Mouse (Mus musculus) lung, postnatal 0 days (tissue): ENCODE results near the gene Safb2.

Experiments used
- CTCF ChIP-seq: IDR thresholded peaks from 2 replicates; pipeline ENCODE4 v1.5.1; 2016; ENCODE audit warnings: antibody characterized with exemption, mild to moderate bottlenecking
- EP300 ChIP-seq: IDR thresholded peaks from 2 replicates; pipeline ENCODE4 v1.6.1; 2016; ENCODE audit warnings: antibody characterized with exemption, mild to moderate bottlenecking, control low read depth

DNA sequence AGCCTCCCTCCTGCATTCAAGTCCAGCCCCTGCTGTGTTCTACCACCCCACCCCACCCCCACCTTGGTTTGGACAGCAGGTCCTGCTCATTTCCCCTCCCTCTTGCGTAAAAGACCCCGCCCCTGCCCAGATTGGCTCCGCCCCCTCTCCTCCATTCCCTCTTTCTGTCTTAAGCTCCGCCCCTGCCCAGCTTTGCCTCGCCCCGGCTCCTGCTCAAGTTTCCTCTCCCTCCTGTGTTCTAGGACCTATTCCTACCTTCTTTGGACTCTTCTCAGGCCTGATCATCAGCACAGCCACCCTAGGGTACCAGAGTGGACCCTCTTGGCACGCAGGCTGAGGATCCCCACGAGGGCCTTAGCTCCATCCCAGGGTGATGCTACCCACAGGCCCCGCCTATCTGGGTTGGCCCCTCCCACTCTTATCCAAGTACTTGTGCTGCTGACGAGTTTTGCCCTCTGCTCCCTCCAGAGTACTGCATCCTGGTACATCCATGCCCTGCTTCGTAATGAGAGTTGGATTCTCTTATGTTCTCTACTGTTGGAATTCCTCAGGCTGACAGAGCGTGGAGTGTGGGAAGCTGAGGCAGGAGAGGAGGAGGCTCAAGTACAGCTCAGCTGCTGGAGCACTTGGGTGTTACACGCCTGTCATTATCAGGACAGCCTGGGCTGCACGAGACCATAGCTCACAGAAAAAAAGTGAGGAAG is 27.6 kb upstream of the Safb2 start:
- TF ChIP-seq CTCF, result no peak
- TF ChIP-seq EP300, result no peak
